Mouse (Mus musculus) ovary, postnatal 10 days (tissue): ENCODE data around the gene Trat1.

ENCODE experiments used
- DNase-seq: peaks from one replicate; pipeline ENCODE4 v3.0.0; 2022; ENCODE audit warnings: low spot score

Trat1 gene

DNA sequence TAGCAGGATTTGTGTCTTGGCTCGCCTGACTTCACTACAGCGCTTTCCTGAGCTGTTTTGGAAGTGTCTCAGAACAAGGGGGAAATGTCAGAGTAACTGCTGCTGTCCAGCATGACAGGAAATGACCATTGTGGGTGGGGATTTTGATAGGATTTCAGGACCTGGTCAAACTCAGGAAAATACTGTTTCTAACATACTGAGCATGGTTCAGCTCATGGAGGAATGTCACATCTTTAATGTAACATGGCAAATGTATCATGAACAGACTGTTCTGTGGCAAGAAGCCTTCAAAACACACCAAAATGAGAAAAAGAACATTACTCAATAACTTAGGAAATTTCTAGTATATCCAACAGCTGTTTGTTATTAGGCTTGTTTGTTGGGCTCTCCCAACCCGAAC is 52.1 kb downstream of the Trat1 start:
- DNase-seq = no peak

DNA sequence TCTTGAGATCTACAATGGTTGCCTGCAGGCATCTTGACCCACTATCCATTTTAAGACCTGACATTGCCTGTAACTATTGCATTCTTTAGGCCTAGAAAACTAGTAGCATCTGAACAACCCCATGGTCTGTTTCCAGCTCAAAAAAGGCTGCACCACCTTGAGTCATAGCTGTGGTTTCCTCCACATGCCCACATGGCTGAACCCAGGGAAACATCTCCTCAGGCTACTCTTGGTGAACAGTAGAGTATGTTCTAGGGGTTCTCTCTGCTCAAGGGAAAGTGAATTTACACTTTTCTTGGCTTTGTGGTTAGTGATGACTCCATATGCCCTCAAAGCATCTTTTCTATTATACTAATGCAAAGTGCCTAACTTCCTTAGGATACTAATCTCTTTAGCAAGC is 55.5 kb downstream of the Trat1 start:
- DNase-seq = no peak

DNA sequence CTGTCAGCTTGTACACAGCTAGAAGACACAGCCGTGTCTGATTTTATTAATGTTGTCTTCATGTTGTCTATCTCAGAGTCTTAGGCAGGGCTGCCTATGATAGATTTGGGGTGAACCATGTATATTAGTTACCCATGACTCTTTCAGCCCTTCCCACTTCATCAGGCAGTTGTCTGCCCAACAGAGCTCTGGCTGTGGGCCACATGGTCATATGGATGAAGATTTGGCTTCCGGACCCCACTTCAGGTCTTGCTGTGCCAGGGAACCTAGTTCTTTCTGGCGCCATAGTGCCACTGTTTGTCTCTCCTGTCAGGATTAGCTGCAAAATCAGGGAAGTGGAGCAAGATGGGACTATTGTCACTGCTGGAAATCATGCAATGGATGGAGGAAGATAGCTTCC is 69.9 kb downstream of the Trat1 start:
- DNase-seq = no peak
